Mouse (Mus musculus): Measurements from ENCODE around the gene Olfr782. TPM values are rescaled to one million over a fixed set of nuclear protein-coding genes. Genes with fewer than 3 reads are reported as not detected.
"Not testable (repeated sequence)": the region's sequence is repeated elsewhere in the genome, so short reads cannot be mapped to it uniquely, and the experiment has no call there.

Olfr782 gene
- not detected for total RNA-seq (2022)

- DNase-seq (ENCODE audit: low spot score): no peak
These were observed at the start of gene Olfr782 for GRCm38 (mm10) chr10:129348550-129348949. TSS of gene Olfr782 (plus strand) at chr10:129348850.

DNA sequence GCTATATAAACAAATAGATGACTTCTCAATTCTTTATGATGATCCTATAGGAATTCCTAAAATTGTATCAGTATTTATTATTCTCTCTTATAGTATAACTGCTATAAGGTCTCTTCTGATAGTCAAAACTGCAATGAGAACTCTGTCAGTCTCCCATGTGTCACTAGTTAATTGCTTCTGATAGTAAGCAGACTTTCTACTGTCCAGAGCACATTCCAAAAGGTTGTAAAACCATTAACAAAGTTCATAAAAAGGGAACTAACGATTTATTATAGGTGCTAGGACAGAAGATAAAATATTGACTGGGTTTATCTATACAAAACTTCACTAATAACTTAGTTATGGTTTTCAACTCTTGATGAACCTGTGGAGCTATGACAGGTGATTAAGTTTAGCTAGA lies 35.7 kb upstream of the Olfr782 start:
- not testable (repeated sequence) for DNase-seq (ENCODE audit: low spot score)

GRCm38 (mm10) chr10:129313521-129313920 lies 35.1 kb upstream of the Olfr782 start:
- DNase-seq (ENCODE audit: low spot score): not testable (repeated sequence)

- no peak for DNase-seq (ENCODE audit: low spot score)
These were observed 30.8 kb upstream of the Olfr782 start, which contains the start of gene Olfr780 for GRCm38 (mm10) chr10:129317817-129318216. TSS of gene Olfr780 (plus strand) at chr10:129318117.

- DNase-seq (ENCODE audit: low spot score): no peak
These were observed 20.1 kb upstream of the Olfr782 start, which contains the start of gene Olfr781 for GRCm38 (mm10) chr10:129328554-129328953. TSS of gene Olfr781 (plus strand) at chr10:129328854.

- not testable (repeated sequence) for DNase-seq (ENCODE audit: low spot score)
These were observed 3.8 kb downstream of the Olfr782 start for GRCm38 (mm10) chr10:129352475-129352874.

DNA sequence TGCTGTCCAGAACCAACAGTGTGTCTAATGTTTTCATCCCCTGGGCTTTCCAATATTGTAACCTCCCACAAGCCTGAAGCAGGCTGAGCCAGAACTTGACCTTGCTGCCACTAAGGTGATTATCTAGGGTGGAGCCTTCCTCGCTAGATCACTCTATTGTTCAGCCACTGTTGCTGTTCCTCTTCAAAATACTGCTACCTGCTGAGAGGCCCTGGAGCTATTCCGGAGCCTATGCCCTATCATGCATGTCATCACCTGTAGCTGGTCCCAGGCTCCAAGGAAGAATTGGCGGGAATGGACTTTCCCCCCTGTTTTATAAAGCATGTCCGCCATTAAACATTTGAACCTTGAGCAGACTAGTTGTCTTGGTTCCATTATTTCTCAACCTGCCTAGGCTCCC lies 7.8 kb downstream of the Olfr782 start:
- not testable (repeated sequence) for DNase-seq (ENCODE audit: low spot score)

GRCm38 (mm10) chr10:129357307-129357706 lies 8.7 kb downstream of the Olfr782 start:
- no peak for DNase-seq (ENCODE audit: low spot score)

GRCm38 (mm10) chr10:129374051-129374450 lies 25.4 kb downstream of the Olfr782 start:
- not testable (repeated sequence) for DNase-seq (ENCODE audit: low spot score)

- DNase-seq (ENCODE audit: low spot score): no peak
These were observed 35.1 kb downstream of the Olfr782 start, which contains the start of gene Olfr784 for GRCm38 (mm10) chr10:129383783-129384182. TSS of gene Olfr784 (plus strand) at chr10:129384083.

GRCm38 (mm10) chr10:129400892-129401291 lies 52.2 kb downstream of the Olfr782 start:
- DNase-seq (ENCODE audit: low spot score): no peak

Other genes starting within 250 kb of the Olfr782 start
- gene Olfr768, start 249.5 kb upstream of the Olfr782 start, total RNA-seq (2022): not detected
- not detected for gene Olfr769, start 231.0 kb upstream of the Olfr782 start, total RNA-seq (2022)
- gene Olfr770, start 209.9 kb upstream of the Olfr782 start, total RNA-seq (2022): not detected
- not detected for gene Olfr771, start 184.1 kb upstream of the Olfr782 start, total RNA-seq (2022)
- gene Olfr772, start 170.9 kb upstream of the Olfr782 start, total RNA-seq (2022): not detected
- not detected for gene Olfr773, start 161.4 kb upstream of the Olfr782 start, total RNA-seq (2022)
- gene Olfr774, start 112.6 kb upstream of the Olfr782 start, total RNA-seq (2022): not detected
- not detected for gene Olfr775, start 100.4 kb upstream of the Olfr782 start, total RNA-seq (2022)
- not detected for gene Olfr776, start 89.7 kb upstream of the Olfr782 start, total RNA-seq (2022)
- not detected for gene Olfr777, start 77.4 kb upstream of the Olfr782 start, total RNA-seq (2022)
- not detected for gene Olfr780, start 30.7 kb upstream of the Olfr782 start, total RNA-seq (2022)
- not detected for gene Olfr781, start 20.0 kb upstream of the Olfr782 start, total RNA-seq (2022)
- not detected for gene Olfr784, start 35.2 kb downstream of the Olfr782 start, total RNA-seq (2022)
- gene Olfr785, start 56.6 kb downstream of the Olfr782 start, total RNA-seq (2022): not detected
- not detected for gene Olfr786, start 78.5 kb downstream of the Olfr782 start, total RNA-seq (2022)
- not detected for gene Olfr787, start 113.0 kb downstream of the Olfr782 start, total RNA-seq (2022)
- gene Olfr788, start 122.1 kb downstream of the Olfr782 start, total RNA-seq (2022): not detected
- gene Olfr789, start 135.9 kb downstream of the Olfr782 start, total RNA-seq (2022): not detected
- not detected for gene Olfr790, start 149.6 kb downstream of the Olfr782 start, total RNA-seq (2022)
- not detected for gene Olfr791, start 172.9 kb downstream of the Olfr782 start, total RNA-seq (2022)
- gene Olfr792, start 190.3 kb downstream of the Olfr782 start, total RNA-seq (2022): not detected
- gene Olfr794, start 218.8 kb downstream of the Olfr782 start, total RNA-seq (2022): not detected